In genomic region chr3:123332330-123333054, GRCm38 (mm10) we compare ENCODE assay signal across 10 mouse cellular contexts. TPM values are rescaled to one million over a fixed set of nuclear protein-coding genes. Genes with fewer than 3 reads are reported as not detected.
DNase-seq lines count a peak whose midpoint lies in the region; ATAC-seq and TF ChIP-seq lines count a peak whose summit lies in the region.
"Had no signal": no experiment of that assay in that cellular context is flagged by ENCODE, and none has a peak within 500 bp of the region (broad histone marks: within the 10 kb centered on the region; RNA-seq: fewer than 3 reads in every experiment).

No protein-coding gene starts in this region.

- no peak for TF ChIP-seq CTCF in heart, postnatal 0 days (IDR thresholded peaks at IDR 0.05; ENCODE audit: low read depth)
- no peak for TF ChIP-seq CTCF in spleen, adult 2 months (IDR thresholded peaks at IDR 0.05; ENCODE audit: extremely low read depth, insufficient read depth, insufficient read length, insufficient replicate concordance)

- TF ChIP-seq EP300 in heart, postnatal 0 days (IDR thresholded peaks at IDR 0.05; ENCODE audit: low read depth), result no peak

- DNase-seq in heart, postnatal 0 days (ENCODE audit: low spot score), result no peak
- no peak for DNase-seq in heart, adult 18-20 months
- DNase-seq in spleen, adult 2 months (ENCODE audit: low read depth in 1 of 2, low spot score in 2 of 2), result no peak
- no peak for DNase-seq in spleen, postnatal 4 days (ENCODE audit: low spot score in 2 of 2)
- DNase-seq in intestine, embryonic 14.5 days (ENCODE audit: low spot score), result no peak
- DNase-seq in left cerebral cortex, adult 18-20 months (ENCODE audit: low spot score in 2 of 2), result no peak
- no peak for DNase-seq in cerebellum, adult 8-10 months
- DNase-seq: cerebellum, adult 11 months had no signal

- H3K9ac ChIP-seq in heart, postnatal 0 days (replicated peaks; ENCODE audit: low read depth, low read length), result no peak overlapping the region
- no peak overlapping the region for H3K9ac ChIP-seq in intestine, embryonic 14.5 days (ENCODE audit: low read length)
- H3K9ac ChIP-seq: midbrain, embryonic 12.5 days had no signal

- peaks cover 30% of the 10 kb centered on the region for H3K4me1 ChIP-seq in heart, postnatal 0 days (ENCODE audit: control insufficient read depth, insufficient read depth)
- no peaks in the 10 kb centered on the region; the same call in 1 of the 2 replicates for H3K4me1 ChIP-seq in spleen, adult 2 months (ENCODE audit: control insufficient read depth, insufficient read depth, insufficient read length)
- H3K4me1 ChIP-seq in intestine, embryonic 14.5 days (replicated peaks; ENCODE audit: control insufficient read depth, insufficient read depth, low read length), result peaks cover 59% of the 10 kb centered on the region
- H3K4me1 ChIP-seq: midbrain, embryonic 12.5 days had no signal

- 77% methylated on average over 2 of the region's 2 CpGs for WGBS in heart, postnatal 0 days
- WGBS in spleen, adult 2 months, result 78% methylated on average over 2 of the region's 2 CpGs
- 76% methylated on average over 2 of the region's 2 CpGs for WGBS in intestine, embryonic 14.5 days

- no peak for ATAC-seq in heart, postnatal 0 days (ENCODE audit: insufficient read depth, low read depth)
- no peak for ATAC-seq in intestine, embryonic 14.5 days (replicated peaks; ENCODE audit: low FRiP score, low TSS enrichment, low read depth)

- H3K4me2 ChIP-seq in heart, postnatal 0 days (ENCODE audit: low read depth, low read length), result no peak overlapping the region
- H3K4me2 ChIP-seq in intestine, embryonic 14.5 days (ENCODE audit: low read length), result no peak overlapping the region
- H3K4me2 ChIP-seq: midbrain, embryonic 12.5 days had no signal

- H3K27me3 ChIP-seq in heart, postnatal 0 days (ENCODE audit: control insufficient read depth, insufficient read depth, low read length), result no peaks in the 10 kb centered on the region
- H3K27me3 ChIP-seq in spleen, adult 2 months (ENCODE audit: control insufficient read depth, insufficient read depth, low read length), result no peaks in the 10 kb centered on the region
- no peaks in the 10 kb centered on the region for H3K27me3 ChIP-seq in intestine, embryonic 14.5 days (replicated peaks; ENCODE audit: control insufficient read depth, insufficient read depth, low read length)
- H3K27me3 ChIP-seq: midbrain, embryonic 12.5 days had no signal

- H3K27ac ChIP-seq in heart, postnatal 0 days (ENCODE audit: low read depth), result peak overlapping the region; percentile 46
- H3K27ac ChIP-seq in spleen, adult 2 months (ENCODE audit: insufficient read depth, low read length), result peak overlapping the region; percentile 25; the same call in 1 of the 2 replicates
- peak overlapping the region; percentile 76 for H3K27ac ChIP-seq in intestine, embryonic 14.5 days (ENCODE audit: low read depth)
- H3K27ac ChIP-seq: hindbrain, embryonic 10.5 days; midbrain, embryonic 12.5 days had no signal

- no peak overlapping the region for H3K4me3 ChIP-seq in heart, postnatal 0 days (ENCODE audit: low read depth, low read length)
- no peak overlapping the region for H3K4me3 ChIP-seq in spleen, adult 2 months (ENCODE audit: extremely low read depth, insufficient read depth, insufficient read length)
- no peak overlapping the region for H3K4me3 ChIP-seq in intestine, embryonic 14.5 days (ENCODE audit: low read depth, low read length)
- H3K4me3 ChIP-seq: hindbrain, embryonic 10.5 days; midbrain, embryonic 12.5 days had no signal

- H3K36me3 ChIP-seq in heart, postnatal 0 days (replicated peaks; ENCODE audit: control insufficient read depth, insufficient read depth, low read length), result peaks cover 27% of the 10 kb centered on the region
- no peaks in the 10 kb centered on the region for H3K36me3 ChIP-seq in spleen, adult 2 months (ENCODE audit: control insufficient read depth, insufficient read depth, low read length)
- peaks cover 15% of the 10 kb centered on the region for H3K36me3 ChIP-seq in intestine, embryonic 14.5 days (ENCODE audit: control insufficient read depth, insufficient read depth, low read length)
- H3K36me3 ChIP-seq: hindbrain, embryonic 10.5 days; midbrain, embryonic 12.5 days had no signal

- H3K9me3 ChIP-seq in heart, postnatal 0 days (replicated peaks; ENCODE audit: control insufficient read depth, low read length), result no peaks in the 10 kb centered on the region
- no peaks in the 10 kb centered on the region for H3K9me3 ChIP-seq in intestine, embryonic 14.5 days (ENCODE audit: control insufficient read depth, low read length)
- H3K9me3 ChIP-seq: hindbrain, embryonic 10.5 days; midbrain, embryonic 12.5 days had no signal

- no peak for TF ChIP-seq POLR2A in spleen, adult 2 months (IDR thresholded peaks at IDR 0.05; ENCODE audit: low read depth, low read length)

RNA-seq across cellular contexts. Expression of gene Mettl14, which starts 53.4 kb away (rescaled TPM):
- total RNA-seq in heart, postnatal 0 days (2014; rRNA removed; ENCODE audit: low replicate concordance), result 4.4 and 4.7 TPM in 2 replicates
- polyA plus RNA-seq in heart, postnatal 0 days (2015; fragmentation: Nextera tagmentation; extraction: Ambion mirVana), result 15.1 and 15.2 TPM in 2 replicates
- 10 to 100 TPM; 13.7 to 14.8 TPM for total RNA-seq in heart, adult 18-20 months (2021)
- 3.4 and 3.8 TPM in 2 replicates for polyA plus RNA-seq in spleen, adult 2 months (2012; rRNA removed)
- 20.6 and 22.8 TPM in 2 replicates for polyA plus RNA-seq in intestine, embryonic 14.5 days (2014; fragmentation: Nextera tagmentation; extraction: Ambion mirVana)
- 10 to 100 TPM; 12.3 to 13.6 TPM for total RNA-seq in left cerebral cortex, adult 18-20 months (2021)

Comparison
In these comparisons a context has a peak if more than half of its experiments do, and no peak if none do; other contexts are left out.
1. H3K27ac ChIP-seq: peak in every context shown above with its lines; median percentile 76 in intestine, embryonic 14.5 days; 46 in heart, postnatal 0 days; 25 in spleen, adult 2 months.